Mouse (Mus musculus): ENCODE data around the gene Fam229a. TPM values are rescaled to one million over a fixed set of nuclear protein-coding genes. Genes with fewer than 3 reads are reported as not detected.

Gene Fam229a
- polyA plus RNA-seq, 1 experiment from 2014 or later = not detected

Other genes with a start within 250 kb of the Fam229a start
- 7.5 and 10.3 TPM in 2 replicates for gene C77080, start 229.8 kb upstream of the Fam229a start, polyA plus RNA-seq (2015; fragmentation: Nextera tagmentation; extraction: Ambion mirVana)
- gene Sync, start 203.6 kb upstream of the Fam229a start, polyA plus RNA-seq (2015; fragmentation: Nextera tagmentation; extraction: Ambion mirVana) = 3.2 and 3.4 TPM in 2 replicates
- 344 and 395 TPM in 2 replicates for gene Rbbp4, start 155.8 kb upstream of the Fam229a start, polyA plus RNA-seq (2015; fragmentation: Nextera tagmentation; extraction: Ambion mirVana)
- 24.9 and 28.2 TPM in 2 replicates for gene Zbtb8os, start 155.5 kb upstream of the Fam229a start, polyA plus RNA-seq (2015; fragmentation: Nextera tagmentation; extraction: Ambion mirVana)
- 18.5 and 20.4 TPM in 2 replicates for gene Zbtb8a, start 113.1 kb upstream of the Fam229a start, polyA plus RNA-seq (2015; fragmentation: Nextera tagmentation; extraction: Ambion mirVana)
- gene Zbtb8b, start 50.3 kb upstream of the Fam229a start, polyA plus RNA-seq (2015; fragmentation: Nextera tagmentation; extraction: Ambion mirVana) = 10.7 and 11.1 TPM in 2 replicates
- gene Bsdc1, start 29.6 kb upstream of the Fam229a start, polyA plus RNA-seq (2015; fragmentation: Nextera tagmentation; extraction: Ambion mirVana) = 34.8 and 38.1 TPM in 2 replicates
- not detected in 2 replicates for gene Tssk3, start 168 bp upstream of the Fam229a start, polyA plus RNA-seq (2015; fragmentation: Nextera tagmentation; extraction: Ambion mirVana)
- gene Marcksl1, start 22.4 kb downstream of the Fam229a start, polyA plus RNA-seq (2015; fragmentation: Nextera tagmentation; extraction: Ambion mirVana) = 1,745 and 1,831 TPM in 2 replicates
- gene Hdac1, start 51.5 kb downstream of the Fam229a start, polyA plus RNA-seq (2015; fragmentation: Nextera tagmentation; extraction: Ambion mirVana) = 116 and 120 TPM in 2 replicates
- gene Lck, start 82.5 kb downstream of the Fam229a start, polyA plus RNA-seq (2015; fragmentation: Nextera tagmentation; extraction: Ambion mirVana) = 8.7 and 11.6 TPM in 2 replicates
- gene Fam167b, start 87.4 kb downstream of the Fam229a start, polyA plus RNA-seq (2015; fragmentation: Nextera tagmentation; extraction: Ambion mirVana) = 0.73 and 1.5 TPM in 2 replicates
- gene Eif3i, start 109.5 kb downstream of the Fam229a start, polyA plus RNA-seq (2015; fragmentation: Nextera tagmentation; extraction: Ambion mirVana) = 209 and 223 TPM in 2 replicates
- gene Tmem234, start 109.5 kb downstream of the Fam229a start, polyA plus RNA-seq (2015; fragmentation: Nextera tagmentation; extraction: Ambion mirVana) = 176 and 193 TPM in 2 replicates
- gene Dcdc2b, start 123.1 kb downstream of the Fam229a start, polyA plus RNA-seq (2015; fragmentation: Nextera tagmentation; extraction: Ambion mirVana) = 2.8 and 3.5 TPM in 2 replicates
- 34.7 and 35.1 TPM in 2 replicates for gene Iqcc, start 127.9 kb downstream of the Fam229a start, polyA plus RNA-seq (2015; fragmentation: Nextera tagmentation; extraction: Ambion mirVana)
- 140 and 143 TPM in 2 replicates for gene Ccdc28b, start 132.8 kb downstream of the Fam229a start, polyA plus RNA-seq (2015; fragmentation: Nextera tagmentation; extraction: Ambion mirVana)
- gene Txlna, start 149.9 kb downstream of the Fam229a start, polyA plus RNA-seq (2015; fragmentation: Nextera tagmentation; extraction: Ambion mirVana) = 47.6 and 55.2 TPM in 2 replicates
- gene Kpna6, start 181.6 kb downstream of the Fam229a start, polyA plus RNA-seq (2015; fragmentation: Nextera tagmentation; extraction: Ambion mirVana) = 14.7 and 16.2 TPM in 2 replicates
- gene Tmem39b, start 205.6 kb downstream of the Fam229a start, polyA plus RNA-seq (2015; fragmentation: Nextera tagmentation; extraction: Ambion mirVana) = 13.5 TPM in 2 replicates